Mouse (Mus musculus) lung, embryonic 14.5 days (tissue): ENCODE results near the gene Smim4. TPM values are rescaled to one million over a fixed set of nuclear protein-coding genes. Genes with fewer than 3 reads are reported as not detected.

Experiments used
- ATAC-seq: fragments of 200-750 bp; cut with Nextera tagmentation; 2 replicates; pipeline ENCODE4 v1.8.0; 2017; ENCODE audit warnings: mild to moderate bottlenecking, moderate TSS enrichment, moderate library complexity; ENCODE audit not compliant: insufficient read depth
- DNase-seq: peaks from one replicate; pipeline ENCODE4 v3.0.0-alpha.2; 2015
- H3K27ac ChIP-seq: fragments of 300-500 bp; sonication (generic); 2 replicates; pipeline ENCODE4 v1.5.1; 2014; ENCODE audit warnings: low read depth, mild to moderate bottlenecking, moderate library complexity
- H3K27me3 ChIP-seq: fragments of 300-500 bp; sonication (generic); 2 replicates; pipeline ENCODE4 v1.6.1; 2014; ENCODE audit warnings: low read length, control low read depth; ENCODE audit not compliant: insufficient read depth
- H3K36me3 ChIP-seq: fragments of 300-500 bp; sonication (generic); 2 replicates; pipeline ENCODE4 v1.6.1; 2014; ENCODE audit warnings: control low read depth; ENCODE audit not compliant: insufficient read depth
- H3K4me1 ChIP-seq: fragments of 300-500 bp; sonication (generic); 2 replicates; pipeline ENCODE4 v1.6.1; 2014; ENCODE audit warnings: antibody characterized with exemption, control low read depth; ENCODE audit not compliant: insufficient read depth
- H3K4me2 ChIP-seq: fragments of 300-500 bp; sonication (generic); 2 replicates; pipeline ENCODE4 v1.6.1; 2014; ENCODE audit warnings: mild to moderate bottlenecking
- H3K4me3 ChIP-seq: fragments of 300-500 bp; sonication (generic); 2 replicates; pipeline ENCODE4 v1.5.1; 2014; ENCODE audit warnings: low read depth, low read length
- H3K9ac ChIP-seq: fragments of 300-500 bp; sonication (generic); 2 replicates; pipeline ENCODE4 v1.6.1; 2014
- H3K9me3 ChIP-seq: fragments of 300-500 bp; sonication (generic); 2 replicates; pipeline ENCODE4 v1.6.1; 2016; ENCODE audit warnings: low read depth, low read length, control low read depth
- CTCF ChIP-seq: IDR thresholded peaks from 2 replicates; pipeline ENCODE4 v1.5.1; 2016; ENCODE audit warnings: antibody characterized with exemption, low read depth
- WGBS: fragments of 180-500 bp; shearing (Covaris S2); extraction: QIAGEN DNeasy Blood & Tissue Kit; methylation state at CpG from one replicate; pipeline ENCODE4 v1.1.7; 2014; 5-methylcytosine and 5-hydroxymethylcytosine counted together
- polyA plus RNA-seq: library from polyadenylated mRNA; unstranded; fragments of >200 nt; fragmentation: Nextera tagmentation; extraction: Ambion mirVana; gene quantifications from 2 replicates; pipeline ENCODE4 v1.2.1, GENCODE M21; 2014

Smim4 gene
- polyA plus RNA-seq, 1 experiment from 2014 or later: 60.9 TPM

GRCm38 (mm10) chr14:31081147-31081546 is 47.6 kb downstream of the Smim4 start:
- Histone ChIP-seq H3K27ac (no peak overlapping the region), H3K9ac (no peak overlapping the region), H3K4me2 (no peak overlapping the region), H3K9me3 (no peaks in the 10 kb centered on the region), H3K4me3 (no peak overlapping the region), H3K36me3 (peaks cover 69% of the 10 kb centered on the region), H3K27me3 (no peaks in the 10 kb centered on the region), H3K4me1 (no peaks in the 10 kb centered on the region)
- DNase-seq: no peak
- no peak for ATAC-seq
- TF ChIP-seq CTCF: no peak

GRCm38 (mm10) chr14:31079313-31080028 is 49.3 kb downstream of the Smim4 start:
- DNase-seq (no peak), ATAC-seq (no peak)
- Histone ChIP-seq H3K9ac (no peak overlapping the region), H3K9me3 (no peaks in the 10 kb centered on the region), H3K4me2 (no peak overlapping the region), H3K4me3 (no peak overlapping the region), H3K27me3 (no peaks in the 10 kb centered on the region), H3K36me3 (peaks cover 70% of the 10 kb centered on the region), H3K4me1 (no peaks in the 10 kb centered on the region), H3K27ac (no peak overlapping the region)
- WGBS: 94% methylated on average over 3 of the region's 3 CpGs
- no peak for TF ChIP-seq CTCF

- WGBS: 93% methylated on average over 3 of the region's 3 CpGs
- no peak overlapping the region for H3K27ac ChIP-seq
- no peak overlapping the region for H3K4me3 ChIP-seq
- no peaks in the 10 kb centered on the region for H3K9me3 ChIP-seq
- DNase-seq: no peak
- TF ChIP-seq CTCF: no peak
- no peaks in the 10 kb centered on the region for H3K4me1 ChIP-seq
- H3K36me3 ChIP-seq: peaks cover 75% of the 10 kb centered on the region
- ATAC-seq: no peak
- no peak overlapping the region for H3K4me2 ChIP-seq
- no peaks in the 10 kb centered on the region for H3K27me3 ChIP-seq
- no peak overlapping the region for H3K9ac ChIP-seq
Measured at GRCm38 (mm10) chr14:31078597-31079208, 50.1 kb downstream of the Smim4 start.

- Histone ChIP-seq H3K9ac (no peak overlapping the region), H3K9me3 (no peaks in the 10 kb centered on the region), H3K27ac (no peak overlapping the region), H3K4me1 (no peaks in the 10 kb centered on the region), H3K36me3 (peaks cover 79% of the 10 kb centered on the region), H3K4me3 (no peak overlapping the region), H3K27me3 (no peaks in the 10 kb centered on the region), H3K4me2 (no peak overlapping the region)
- no peak for DNase-seq
- no peak for TF ChIP-seq CTCF
- no peak for ATAC-seq
- 92% methylated on average over 4 of the region's 4 CpGs for WGBS
Measured at GRCm38 (mm10) chr14:31069086-31069733, 59.5 kb downstream of the Smim4 start.

- no peaks in the 10 kb centered on the region for H3K27me3 ChIP-seq
- H3K4me1 ChIP-seq: no peaks in the 10 kb centered on the region
- H3K4me3 ChIP-seq: no peak overlapping the region
- H3K4me2 ChIP-seq: no peak overlapping the region
- TF ChIP-seq CTCF: peak; percentile 48
- H3K27ac ChIP-seq: no peak overlapping the region
- H3K36me3 ChIP-seq: peaks cover 86% of the 10 kb centered on the region
- no peaks in the 10 kb centered on the region for H3K9me3 ChIP-seq
- DNase-seq: peak; percentile 50
- 62% methylated on average over 1 of the region's 1 CpGs for WGBS
- ATAC-seq: no peak
- H3K9ac ChIP-seq: no peak overlapping the region
Measured at GRCm38 (mm10) chr14:31062277-31062676, 66.5 kb downstream of the Smim4 start.

- Histone ChIP-seq H3K27ac (no peak overlapping the region), H3K36me3 (peaks cover 77% of the 10 kb centered on the region), H3K27me3 (no peaks in the 10 kb centered on the region), H3K4me1 (no peaks in the 10 kb centered on the region), H3K9ac (no peak overlapping the region), H3K4me3 (no peak overlapping the region), H3K9me3 (no peaks in the 10 kb centered on the region), H3K4me2 (no peak overlapping the region)
- 94% methylated on average over 1 of the region's 1 CpGs for WGBS
- ATAC-seq (no peak), DNase-seq (no peak)
- no peak for TF ChIP-seq CTCF
Measured at GRCm38 (mm10) chr14:31045817-31046216, 82.9 kb downstream of the Smim4 start.

- peaks cover 75% of the 10 kb centered on the region for H3K36me3 ChIP-seq
- 90% methylated on average over 5 of the region's 5 CpGs for WGBS
- no peak overlapping the region for H3K4me3 ChIP-seq
- H3K27me3 ChIP-seq: no peaks in the 10 kb centered on the region
- no peak for ATAC-seq
- TF ChIP-seq CTCF: no peak
- no peaks in the 10 kb centered on the region for H3K9me3 ChIP-seq
- no peak overlapping the region for H3K9ac ChIP-seq
- H3K4me2 ChIP-seq: no peak overlapping the region
- DNase-seq: no peak
- no peaks in the 10 kb centered on the region for H3K4me1 ChIP-seq
- no peak overlapping the region for H3K27ac ChIP-seq
Measured at GRCm38 (mm10) chr14:31045296-31045695, 83.5 kb downstream of the Smim4 start.

Other genes with a start within 250 kb of the Smim4 start
- gene Mustn1, start 249.8 kb downstream of the Smim4 start, polyA plus RNA-seq: 3.8 and 5.1 TPM in 2 replicates
- not detected in 2 replicates for gene Itih4, start 242.5 kb downstream of the Smim4 start, polyA plus RNA-seq
- 0.31 and 0.71 TPM in 2 replicates for gene Itih3, start 205.2 kb downstream of the Smim4 start, polyA plus RNA-seq
- gene Itih1, start 185.7 kb downstream of the Smim4 start, polyA plus RNA-seq: not detected in 2 replicates
- 11.9 and 12.3 TPM in 2 replicates for gene Nek4, start 177.6 kb downstream of the Smim4 start, polyA plus RNA-seq
- gene Glt8d1, start 127.6 kb downstream of the Smim4 start, polyA plus RNA-seq: 69.1 and 69.6 TPM in 2 replicates
- 352 and 383 TPM in 2 replicates for gene Spcs1, start 127.3 kb downstream of the Smim4 start, polyA plus RNA-seq
- 101 and 110 TPM in 2 replicates for gene Pbrm1, start 109.8 kb downstream of the Smim4 start, polyA plus RNA-seq
- gene Gnl3, start 109.8 kb downstream of the Smim4 start, polyA plus RNA-seq: 126 and 128 TPM in 2 replicates
- gene Nt5dc2, start 2.1 kb upstream of the Smim4 start, polyA plus RNA-seq: 476 and 510 TPM in 2 replicates
- 64.4 and 71.3 TPM in 2 replicates for gene Stab1, start 39.7 kb upstream of the Smim4 start, polyA plus RNA-seq
- 5.1 and 51.6 TPM in 2 replicates for gene Tnnc1, start 79.4 kb upstream of the Smim4 start, polyA plus RNA-seq
- 386 and 411 TPM in 2 replicates for gene Nisch, start 88.0 kb upstream of the Smim4 start, polyA plus RNA-seq
- gene Sema3g, start 88.9 kb upstream of the Smim4 start, polyA plus RNA-seq: 0.38 and 0.49 TPM in 2 replicates
- gene Phf7, start 122.4 kb upstream of the Smim4 start, polyA plus RNA-seq: 11.8 and 16.5 TPM in 2 replicates
- 83.1 and 91.5 TPM in 2 replicates for gene Bap1, start 122.5 kb upstream of the Smim4 start, polyA plus RNA-seq
- gene Dnah1, start 194.9 kb upstream of the Smim4 start, polyA plus RNA-seq: 4.1 and 4.6 TPM in 2 replicates
- 37.4 and 38.3 TPM in 2 replicates for gene Capn7, start 207.7 kb upstream of the Smim4 start, polyA plus RNA-seq